Mouse (Mus musculus) spleen, adult 2 months (tissue): Measurements from ENCODE around the gene Hist1h2bj. TPM values are rescaled to one million over a fixed set of nuclear protein-coding genes. Genes with fewer than 3 reads are reported as not detected.
"Not testable (repeated sequence)": the region's sequence is repeated elsewhere in the genome, so short reads cannot be mapped to it uniquely, and the experiment has no call there.

ENCODE experiments used
- DNase-seq, 2 experiments: peaks; one replicate each; pipeline versions ENCODE4 v3.0.0 to v3.0.0-alpha.2; 2012 to 2021; ENCODE audit warnings: low spot score in 2 of 2, low read depth in 1 of 2
- H3K27ac ChIP-seq: fragments of 200-500 bp; 2 replicates; pipeline ENCODE4 v1.5.1; 2012; ENCODE audit warnings: low read length, inconsistent platforms; ENCODE audit not compliant: insufficient read depth
- H3K27me3 ChIP-seq: fragments of 200-500 bp; 2 replicates; pipeline ENCODE4 v1.6.1; 2012; ENCODE audit warnings: mild to moderate bottlenecking, moderate library complexity, low read length, inconsistent platforms; ENCODE audit not compliant: control insufficient read depth, insufficient read depth
- H3K36me3 ChIP-seq: fragments of 200-500 bp; 2 replicates; pipeline ENCODE4 v1.6.1; 2012; ENCODE audit warnings: mild to moderate bottlenecking, low read length, inconsistent platforms; ENCODE audit not compliant: control insufficient read depth, insufficient read depth
- H3K4me1 ChIP-seq: fragments of 200-500 bp; 2 replicates; pipeline ENCODE4 v1.6.1; 2011; ENCODE audit warnings: inconsistent platforms; ENCODE audit not compliant: control insufficient read depth, insufficient read depth, insufficient read length
- H3K4me3 ChIP-seq: fragments of 200-500 bp; 2 replicates; pipeline ENCODE4 v1.5.1; 2011; ENCODE audit warnings: mild to moderate bottlenecking, inconsistent platforms; ENCODE audit not compliant: insufficient read depth, insufficient read length; ENCODE audit errors: extremely low read depth
- CTCF ChIP-seq: fragments of 200-500 bp; IDR thresholded peaks from 2 replicates; pipeline ENCODE4 v1.5.1; 2011; ENCODE audit warnings: mild to moderate bottlenecking, inconsistent platforms; ENCODE audit not compliant: insufficient read depth, insufficient read length, insufficient replicate concordance; ENCODE audit errors: extremely low read depth
- POLR2A ChIP-seq: fragments of 200-500 bp; IDR thresholded peaks from 2 replicates; pipeline ENCODE4 v1.6.1; 2011; ENCODE audit warnings: low read depth, low read length, inconsistent platforms
- WGBS: fragments of 180-500 bp; shearing (Covaris S2); methylation state at CpG from one replicate; pipeline ENCODE4 v1.1.7; 2018; 5-methylcytosine and 5-hydroxymethylcytosine counted together
- polyA plus RNA-seq: library from polyadenylated mRNA; depleted of rRNA; stranded (reverse); fragments of >200 nt; gene quantifications from 2 replicates; pipeline ENCODE4 v1.2.3, GENCODE M21; 2012; rRNA removed

Hist1h2bj gene
- 15.8 and 21.8 TPM in 2 replicates for polyA plus RNA-seq

GRCm38 (mm10) chr13:22042568-22043502 lies at the start of gene Hist1h2bj, which contains the start of gene Hist1h2ag:
Gene Hist1h2bj (plus strand): TSS chr13:22043214.
Gene Hist1h2ag (minus strand): TSS chr13:22042944.
- not testable (repeated sequence) for H3K36me3 ChIP-seq, H3K27me3 ChIP-seq, H3K4me1 ChIP-seq
- peak within 1 kb of the TSS; percentile 51 for H3K4me3 ChIP-seq
- WGBS: under 1% methylated on average over 51 of the region's 80 CpGs
- H3K27ac ChIP-seq: peak within 1 kb of the TSS; percentile 89
- TF ChIP-seq POLR2A: peak; percentile 83
- peak; percentile 78 to 97 for DNase-seq

GRCm38 (mm10) chr13:21993957-21994738 lies 48.9 kb upstream of the Hist1h2bj start:
- no peak overlapping the region for H3K27ac ChIP-seq
- peaks cover 4% of the 10 kb centered on the region; the same call in 1 of the 2 replicates for H3K4me1 ChIP-seq
- H3K27me3 ChIP-seq: peaks cover 12% of the 10 kb centered on the region
- H3K4me3 ChIP-seq: no peak overlapping the region
- WGBS: 11% methylated on average over 22 of the region's 22 CpGs
- TF ChIP-seq POLR2A (no peak), CTCF (no peak)
- DNase-seq: no peak
- no peaks in the 10 kb centered on the region for H3K36me3 ChIP-seq

- no peak overlapping the region for H3K27ac ChIP-seq
- WGBS: 5% methylated on average over 8 of the region's 8 CpGs
- DNase-seq: no peak
- peaks cover 4% of the 10 kb centered on the region; the same call in 1 of the 2 replicates for H3K4me1 ChIP-seq
- no peak for TF ChIP-seq CTCF
- no peak for TF ChIP-seq POLR2A
- H3K36me3 ChIP-seq: no peaks in the 10 kb centered on the region
- peak overlapping the region; percentile 29; the same call in 1 of the 2 replicates for H3K4me3 ChIP-seq
- peaks cover 12% of the 10 kb centered on the region for H3K27me3 ChIP-seq
Observed at GRCm38 (mm10) chr13:21994896-21995295, 48.1 kb upstream of the Hist1h2bj start.

GRCm38 (mm10) chr13:21995331-21995914 lies 47.6 kb upstream of the Hist1h2bj start:
- peak overlapping the region; percentile 29; the same call in 1 of the 2 replicates for H3K4me3 ChIP-seq
- no peak for DNase-seq
- TF ChIP-seq CTCF (no peak), POLR2A (no peak)
- H3K4me1 ChIP-seq: peaks cover 4% of the 10 kb centered on the region; the same call in 1 of the 2 replicates
- no peaks in the 10 kb centered on the region for H3K36me3 ChIP-seq
- peaks cover 12% of the 10 kb centered on the region for H3K27me3 ChIP-seq
- H3K27ac ChIP-seq: no peak overlapping the region
- WGBS: 1% methylated on average over 21 of the region's 21 CpGs

GRCm38 (mm10) chr13:21996101-21996839 lies 46.7 kb upstream of the Hist1h2bj start:
- no peak overlapping the region for H3K27ac ChIP-seq
- DNase-seq: no peak
- H3K36me3 ChIP-seq: no peaks in the 10 kb centered on the region
- H3K4me3 ChIP-seq: no peak overlapping the region
- peaks cover 12% of the 10 kb centered on the region for H3K27me3 ChIP-seq
- TF ChIP-seq CTCF (no peak), POLR2A (no peak)
- H3K4me1 ChIP-seq: peaks cover 7% of the 10 kb centered on the region; the same call in 1 of the 2 replicates
- 6% methylated on average over 12 of the region's 12 CpGs for WGBS

GRCm38 (mm10) chr13:21996840-21997185 lies 46.2 kb upstream of the Hist1h2bj start:
- peaks cover 12% of the 10 kb centered on the region for H3K27me3 ChIP-seq
- H3K36me3 ChIP-seq: no peaks in the 10 kb centered on the region
- H3K4me3 ChIP-seq: no peak overlapping the region
- H3K4me1 ChIP-seq: peaks cover 8% of the 10 kb centered on the region; the same call in 1 of the 2 replicates
- no peak overlapping the region for H3K27ac ChIP-seq
- DNase-seq: no peak
- WGBS: 14% methylated on average over 13 of the region's 13 CpGs
- TF ChIP-seq CTCF (no peak), POLR2A (no peak)
